Mouse (Mus musculus): ENCODE results near the gene Daam2. TPM values are rescaled to one million over a fixed set of nuclear protein-coding genes. Genes with fewer than 3 reads are reported as not detected.

Daam2 gene
- polyA plus RNA-seq, 1 experiment, result 9.5 TPM

DNA sequence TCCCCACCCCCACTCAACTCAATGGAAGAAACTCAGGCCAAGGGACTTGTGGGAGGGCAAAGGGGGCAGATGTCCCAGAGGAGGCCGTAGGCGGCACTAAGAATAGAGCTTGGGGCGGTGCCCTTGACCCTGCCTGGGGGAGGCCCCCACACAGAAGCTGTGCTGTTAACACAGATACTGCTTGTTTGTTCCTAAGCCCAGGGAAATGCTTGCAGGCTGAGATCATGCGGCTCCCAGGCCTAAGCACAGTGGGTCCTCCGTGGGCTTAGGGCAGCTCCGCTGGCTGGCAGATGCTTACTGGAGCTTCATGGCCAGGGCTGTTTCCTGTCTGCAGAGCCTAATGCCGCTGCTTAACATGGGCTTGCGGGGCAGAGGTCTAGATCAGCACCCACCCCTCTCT is 91.5 kb downstream of the Daam2 start:
- no peak overlapping the region for H3K4me3 ChIP-seq
- H3K79me2 ChIP-seq (ENCODE audit: control insufficient read depth, insufficient read depth), result no peaks in the 10 kb centered on the region
- no peak overlapping the region for H3K4me2 ChIP-seq (ENCODE audit: low read depth)
- peaks cover 4% of the 10 kb centered on the region for H3K36me3 ChIP-seq (ENCODE audit: control insufficient read depth, insufficient read depth)
- no peak for TF ChIP-seq SRF (IDR thresholded peaks at IDR 0.05; ENCODE audit: control insufficient read depth, insufficient read length, low read depth)
- peak in 2 of 3 experiments; percentile 22 to 61 for TF ChIP-seq MYOG (IDR thresholded peaks at IDR 0.05; ENCODE audit: control insufficient read depth in 1 of 3, insufficient read depth in 1 of 3, insufficient read length in 2 of 3, low read depth in 2 of 3)
- TF ChIP-seq POLR2AphosphoS2 (IDR thresholded peaks at IDR 0.05; ENCODE audit: insufficient read length, low read depth), result no peak
- no peak for TF ChIP-seq MAX (IDR thresholded peaks at IDR 0.05; ENCODE audit: low read depth)
- TF ChIP-seq MYOD1 (IDR thresholded peaks at IDR 0.05; ENCODE audit: control insufficient read depth in 1 of 3, insufficient read length in 2 of 3, low read depth in 2 of 3), result peak in 2 of 3 experiments; percentile 32 to 57
- peak; percentile 25 for TF ChIP-seq TCF12 (IDR thresholded peaks at IDR 0.05; ENCODE audit: insufficient read depth, poor library complexity, severe bottlenecking)
- H3K27me3 ChIP-seq (ENCODE audit: control insufficient read depth, insufficient read depth, insufficient read length), result no peaks in the 10 kb centered on the region
- no peak overlapping the region for H3ac ChIP-seq (ENCODE audit: control insufficient read depth, insufficient read length)

DNA sequence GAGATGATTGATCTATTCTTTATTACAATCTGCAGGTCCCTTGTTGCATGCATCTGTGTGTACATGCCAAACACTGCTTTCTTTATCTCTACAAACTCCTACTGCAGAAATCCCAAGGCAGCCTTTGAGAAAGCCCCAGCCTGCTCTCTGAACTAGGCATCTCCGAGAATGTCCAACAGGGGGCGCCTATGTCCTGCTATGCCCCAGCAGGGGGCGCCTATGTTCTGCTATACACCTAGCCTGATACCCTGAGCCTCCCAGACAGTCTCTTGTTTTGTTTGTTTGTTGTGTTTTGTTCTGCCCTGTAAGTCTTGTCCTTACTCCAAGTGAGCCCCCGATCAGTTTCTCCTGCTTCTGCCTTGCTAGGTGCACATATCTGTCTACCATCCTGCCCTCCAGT is 95.9 kb downstream of the Daam2 start:
- Histone ChIP-seq H3ac (ENCODE audit: control insufficient read depth, insufficient read length) (no peak overlapping the region), H3K4me2 (ENCODE audit: low read depth) (no peak overlapping the region), H3K36me3 (ENCODE audit: control insufficient read depth, insufficient read depth) (peaks cover 4% of the 10 kb centered on the region), H3K79me2 (ENCODE audit: control insufficient read depth, insufficient read depth) (no peaks in the 10 kb centered on the region), H3K27me3 (ENCODE audit: control insufficient read depth, insufficient read depth, insufficient read length) (no peaks in the 10 kb centered on the region), H3K4me3 (no peak overlapping the region)
- TF ChIP-seq MAX (IDR thresholded peaks at IDR 0.05; ENCODE audit: low read depth) (no peak), CEBPB (IDR thresholded peaks at IDR 0.05; ENCODE audit: insufficient read depth, poor library complexity, severe bottlenecking) (no peak), E2F4 (IDR thresholded peaks at IDR 0.05; ENCODE audit: insufficient read depth) (no peak), SRF (IDR thresholded peaks at IDR 0.05; ENCODE audit: control insufficient read depth, insufficient read length, low read depth) (no peak), USF1 (IDR thresholded peaks at IDR 0.05; ENCODE audit: low read depth) (no peak), TCF3 (IDR thresholded peaks at IDR 0.05; ENCODE audit: insufficient read length, low read depth) (no peak), TCF12 (IDR thresholded peaks at IDR 0.05; ENCODE audit: insufficient read depth, poor library complexity, severe bottlenecking) (no peak), POLR2AphosphoS2 (IDR thresholded peaks at IDR 0.05; ENCODE audit: insufficient read length, low read depth) (no peak), MYOG (IDR thresholded peaks at IDR 0.05; ENCODE audit: control insufficient read depth in 1 of 3, insufficient read depth in 1 of 3, insufficient read length in 2 of 3, low read depth in 2 of 3) (no peak), POLR2A (IDR thresholded peaks at IDR 0.05; ENCODE audit: insufficient read length, low read depth) (no peak), MYOD1 (IDR thresholded peaks at IDR 0.05; ENCODE audit: control insufficient read depth in 1 of 3, insufficient read length in 2 of 3, low read depth in 2 of 3) (no peak), REST (IDR thresholded peaks at IDR 0.05; ENCODE audit: insufficient read depth, insufficient read length) (no peak)

DNA sequence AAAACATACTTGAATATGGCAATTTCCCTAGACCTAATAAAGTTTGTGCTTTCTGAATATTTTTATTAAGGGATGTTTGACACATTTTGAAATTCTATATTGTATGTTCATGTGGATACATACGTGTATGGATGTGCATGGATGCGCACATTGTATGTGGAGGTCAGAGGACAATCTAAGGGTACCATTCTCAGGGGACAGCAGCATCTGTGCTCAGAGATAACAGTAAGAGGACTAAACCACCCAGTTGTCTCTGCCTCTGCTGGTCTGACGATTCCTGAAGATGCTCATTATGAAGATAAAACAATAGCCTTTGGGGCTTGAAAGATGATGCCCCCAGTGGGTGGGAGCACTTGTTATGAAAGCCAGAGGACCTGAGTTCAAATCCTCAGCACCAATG is 99.3 kb downstream of the Daam2 start:
- Histone ChIP-seq H3ac (ENCODE audit: control insufficient read depth, insufficient read length) (no peak overlapping the region), H3K27me3 (ENCODE audit: control insufficient read depth, insufficient read depth, insufficient read length) (no peaks in the 10 kb centered on the region), H3K4me2 (ENCODE audit: low read depth) (no peak overlapping the region), H3K79me2 (ENCODE audit: control insufficient read depth, insufficient read depth) (no peaks in the 10 kb centered on the region), H3K4me3 (no peak overlapping the region), H3K36me3 (ENCODE audit: control insufficient read depth, insufficient read depth) (peaks cover 4% of the 10 kb centered on the region)
- no peak for TF ChIP-seq MAX (IDR thresholded peaks at IDR 0.05; ENCODE audit: low read depth)
- no peak for TF ChIP-seq TCF3 (IDR thresholded peaks at IDR 0.05; ENCODE audit: insufficient read length, low read depth)
- no peak for TF ChIP-seq TCF12 (IDR thresholded peaks at IDR 0.05; ENCODE audit: insufficient read depth, poor library complexity, severe bottlenecking)
- TF ChIP-seq REST (IDR thresholded peaks at IDR 0.05; ENCODE audit: insufficient read depth, insufficient read length), result no peak
- TF ChIP-seq MYOG (IDR thresholded peaks at IDR 0.05; ENCODE audit: control insufficient read depth in 1 of 3, insufficient read depth in 1 of 3, insufficient read length in 2 of 3, low read depth in 2 of 3), result no peak
- no peak for TF ChIP-seq POLR2AphosphoS2 (IDR thresholded peaks at IDR 0.05; ENCODE audit: insufficient read length, low read depth)

DNA sequence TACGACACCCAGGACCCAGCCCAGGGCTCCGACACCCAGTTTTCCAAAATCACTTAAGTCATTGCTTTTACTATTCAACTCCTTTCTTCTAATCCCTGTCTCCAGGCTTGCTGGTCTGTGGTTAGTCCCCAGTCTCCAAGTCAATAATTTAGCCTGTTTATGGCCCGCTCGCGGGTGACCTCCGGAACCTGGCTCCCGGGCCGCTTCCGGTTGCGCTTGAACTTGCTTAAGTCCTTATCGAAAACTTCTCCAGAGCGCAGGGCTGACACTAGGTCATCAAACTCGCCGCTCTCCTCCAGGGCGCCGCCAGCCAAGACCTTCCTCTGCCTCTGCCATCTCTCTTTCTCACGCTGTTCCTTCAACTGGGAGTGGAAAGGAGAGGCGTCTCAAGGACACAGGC is 105.8 kb downstream of the Daam2 start:
- no peaks in the 10 kb centered on the region for H3K79me2 ChIP-seq (ENCODE audit: control insufficient read depth, insufficient read depth)
- H3K4me3 ChIP-seq, result no peak overlapping the region
- no peaks in the 10 kb centered on the region for H3K27me3 ChIP-seq (ENCODE audit: control insufficient read depth, insufficient read depth, insufficient read length)
- no peak overlapping the region for H3ac ChIP-seq (ENCODE audit: control insufficient read depth, insufficient read length)
- TF ChIP-seq CEBPB (IDR thresholded peaks at IDR 0.05; ENCODE audit: insufficient read depth, poor library complexity, severe bottlenecking), result no peak
- H3K4me2 ChIP-seq (ENCODE audit: low read depth), result no peak overlapping the region
- no peaks in the 10 kb centered on the region for H3K36me3 ChIP-seq (ENCODE audit: control insufficient read depth, insufficient read depth)

DNA sequence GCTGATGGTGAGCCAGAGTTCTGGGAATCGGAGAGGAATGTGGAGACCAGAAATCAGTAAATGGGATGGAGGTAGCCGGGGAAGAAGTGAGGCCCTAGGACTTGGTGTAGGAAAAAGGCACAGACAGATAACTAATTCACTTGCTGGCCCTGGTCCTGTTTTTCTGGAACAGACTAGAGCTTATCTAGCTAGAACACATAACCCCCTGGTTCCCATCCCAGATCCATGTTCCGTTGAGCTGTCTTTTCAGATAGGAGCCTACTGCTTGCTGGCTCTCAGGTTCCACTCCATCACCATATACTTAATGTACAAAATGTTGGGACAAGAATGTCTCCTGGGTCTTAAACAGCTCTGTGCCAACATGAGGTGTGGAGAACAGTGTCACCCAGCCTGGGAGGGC is 106.3 kb downstream of the Daam2 start:
- Histone ChIP-seq H3K36me3 (ENCODE audit: control insufficient read depth, insufficient read depth) (no peaks in the 10 kb centered on the region), H3ac (ENCODE audit: control insufficient read depth, insufficient read length) (no peak overlapping the region), H3K4me2 (ENCODE audit: low read depth) (no peak overlapping the region), H3K27me3 (ENCODE audit: control insufficient read depth, insufficient read depth, insufficient read length) (no peaks in the 10 kb centered on the region), H3K4me3 (no peak overlapping the region), H3K79me2 (ENCODE audit: control insufficient read depth, insufficient read depth) (no peaks in the 10 kb centered on the region)
- TF ChIP-seq POLR2A (IDR thresholded peaks at IDR 0.05; ENCODE audit: insufficient read length, low read depth) (no peak), E2F4 (IDR thresholded peaks at IDR 0.05; ENCODE audit: insufficient read depth) (no peak), USF1 (IDR thresholded peaks at IDR 0.05; ENCODE audit: low read depth) (no peak), POLR2AphosphoS2 (IDR thresholded peaks at IDR 0.05; ENCODE audit: insufficient read length, low read depth) (no peak), MYOD1 (IDR thresholded peaks at IDR 0.05; ENCODE audit: control insufficient read depth in 1 of 3, insufficient read length in 2 of 3, low read depth in 2 of 3) (no peak), MYOG (IDR thresholded peaks at IDR 0.05; ENCODE audit: control insufficient read depth in 1 of 3, insufficient read depth in 1 of 3, insufficient read length in 2 of 3, low read depth in 2 of 3) (no peak), CEBPB (IDR thresholded peaks at IDR 0.05; ENCODE audit: insufficient read depth, poor library complexity, severe bottlenecking) (no peak), TCF12 (IDR thresholded peaks at IDR 0.05; ENCODE audit: insufficient read depth, poor library complexity, severe bottlenecking) (no peak), TCF3 (IDR thresholded peaks at IDR 0.05; ENCODE audit: insufficient read length, low read depth) (no peak), SRF (IDR thresholded peaks at IDR 0.05; ENCODE audit: control insufficient read depth, insufficient read length, low read depth) (no peak), REST (IDR thresholded peaks at IDR 0.05; ENCODE audit: insufficient read depth, insufficient read length) (no peak), MAX (IDR thresholded peaks at IDR 0.05; ENCODE audit: low read depth) (no peak)
